Mouse (Mus musculus): ENCODE results near the gene Top2a.

- TF ChIP-seq POLR2A (IDR thresholded peaks at IDR 0.05; ENCODE audit: insufficient read depth, low read length) (no peak), CTCF (IDR thresholded peaks at IDR 0.05; ENCODE audit: low read depth, low read length) (peak; percentile 70)
Measured at GRCm38 (mm10) chr11:99065353-99065752, 41.4 kb upstream of the Top2a start.

Measured in ES-Bruce4 (cell line).